Mouse (Mus musculus) embryonic fibroblast, embryonic 13.5 days (primary cell): ENCODE results near the gene Nav2. TPM values are rescaled to one million over a fixed set of nuclear protein-coding genes. Genes with fewer than 3 reads are reported as not detected.
A peak's percentile ranks its signal among the peaks of the same experiment; 100 is the strongest.

Source experiments
- H3K27ac ChIP-seq: 2 replicates; pipeline ENCODE4 v1.5.1; 2012; ENCODE audit warnings: low read length, control low read depth, inconsistent platforms; ENCODE audit not compliant: insufficient read depth
- H3K4me1 ChIP-seq: 2 replicates; pipeline ENCODE4 v1.6.1; 2011; ENCODE audit warnings: low read length; ENCODE audit not compliant: control insufficient read depth, insufficient read depth
- H3K4me3 ChIP-seq: 2 replicates; pipeline ENCODE4 v1.5.1; 2011; ENCODE audit warnings: mild to moderate bottlenecking, control low read depth, low read length; ENCODE audit not compliant: insufficient read depth
- CTCF ChIP-seq: IDR thresholded peaks from 2 replicates; pipeline ENCODE4 v1.5.1; 2011; ENCODE audit warnings: mild to moderate bottlenecking, control low read depth, low read length, moderate library complexity, borderline replicate concordance; ENCODE audit not compliant: insufficient read depth
- POLR2A ChIP-seq: IDR thresholded peaks from 2 replicates; pipeline ENCODE4 v1.6.1; 2011; ENCODE audit warnings: low read depth, mild to moderate bottlenecking, control low read depth, low read length, moderate library complexity
- polyA plus RNA-seq: library from polyadenylated mRNA; stranded (reverse); fragments of >200 nt; gene quantifications from 2 replicates; pipeline ENCODE4 v1.2.4, GENCODE M21; 2011; ENCODE audit warnings: low read depth; ENCODE audit not compliant: missing spikeins, insufficient read length

The Nav2 gene
- polyA plus RNA-seq, 1 experiment: 18.7 TPM

DNA sequence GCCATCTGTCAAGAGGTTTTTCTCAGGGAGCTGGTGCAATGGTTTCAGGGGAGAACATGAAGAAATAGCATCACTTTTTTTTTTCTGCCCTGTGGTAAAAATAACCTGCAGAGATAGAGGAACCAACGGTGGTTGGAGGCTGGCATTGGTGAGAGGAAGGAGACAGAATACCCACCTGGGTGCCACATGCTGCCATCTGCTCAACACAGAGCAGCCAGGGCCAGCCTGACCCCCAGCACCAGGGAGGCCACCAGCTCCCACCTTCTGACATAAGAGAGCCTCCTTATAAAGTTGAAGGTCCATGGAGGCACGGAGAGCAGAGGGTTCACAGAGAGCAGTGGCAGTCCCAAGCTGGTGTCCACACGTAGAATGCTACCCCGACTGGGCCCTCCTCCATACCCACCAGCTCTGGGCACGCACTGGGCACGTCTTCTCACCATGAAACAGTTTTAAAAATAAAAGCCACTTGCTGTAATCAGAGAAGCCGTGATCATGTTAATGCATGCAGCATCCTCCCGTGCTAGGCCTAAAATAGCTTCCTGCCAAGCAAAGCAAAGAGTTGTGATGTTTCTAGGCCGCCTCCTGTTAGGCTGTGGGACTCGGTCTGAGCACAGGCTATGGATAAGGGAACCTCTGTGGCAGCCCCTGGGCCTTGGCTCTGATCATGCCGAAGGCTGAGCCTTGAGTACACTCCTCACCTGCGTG is 359.3 kb downstream of the Nav2 start:
- Histone ChIP-seq H3K4me3 (no peak overlapping the region), H3K4me1 (peaks cover 4% of the 10 kb centered on the region; the same call in 1 of the 2 replicates), H3K27ac (no peak overlapping the region)
- TF ChIP-seq CTCF: no peak
- no peak for TF ChIP-seq POLR2A

- H3K4me3 ChIP-seq: no peak overlapping the region
- TF ChIP-seq CTCF: no peak
- peaks cover 7% of the 10 kb centered on the region for H3K4me1 ChIP-seq
- H3K27ac ChIP-seq: no peak overlapping the region
These were observed 359.9 kb downstream of the Nav2 start for GRCm38 (mm10) chr7:49268401-49268921.

GRCm38 (mm10) chr7:49270855-49271254 is 362.3 kb downstream of the Nav2 start:
- peaks cover 16% of the 10 kb centered on the region for H3K4me1 ChIP-seq
- no peak overlapping the region for H3K27ac ChIP-seq
- TF ChIP-seq POLR2A (no peak), CTCF (no peak)
- H3K4me3 ChIP-seq: no peak overlapping the region

DNA sequence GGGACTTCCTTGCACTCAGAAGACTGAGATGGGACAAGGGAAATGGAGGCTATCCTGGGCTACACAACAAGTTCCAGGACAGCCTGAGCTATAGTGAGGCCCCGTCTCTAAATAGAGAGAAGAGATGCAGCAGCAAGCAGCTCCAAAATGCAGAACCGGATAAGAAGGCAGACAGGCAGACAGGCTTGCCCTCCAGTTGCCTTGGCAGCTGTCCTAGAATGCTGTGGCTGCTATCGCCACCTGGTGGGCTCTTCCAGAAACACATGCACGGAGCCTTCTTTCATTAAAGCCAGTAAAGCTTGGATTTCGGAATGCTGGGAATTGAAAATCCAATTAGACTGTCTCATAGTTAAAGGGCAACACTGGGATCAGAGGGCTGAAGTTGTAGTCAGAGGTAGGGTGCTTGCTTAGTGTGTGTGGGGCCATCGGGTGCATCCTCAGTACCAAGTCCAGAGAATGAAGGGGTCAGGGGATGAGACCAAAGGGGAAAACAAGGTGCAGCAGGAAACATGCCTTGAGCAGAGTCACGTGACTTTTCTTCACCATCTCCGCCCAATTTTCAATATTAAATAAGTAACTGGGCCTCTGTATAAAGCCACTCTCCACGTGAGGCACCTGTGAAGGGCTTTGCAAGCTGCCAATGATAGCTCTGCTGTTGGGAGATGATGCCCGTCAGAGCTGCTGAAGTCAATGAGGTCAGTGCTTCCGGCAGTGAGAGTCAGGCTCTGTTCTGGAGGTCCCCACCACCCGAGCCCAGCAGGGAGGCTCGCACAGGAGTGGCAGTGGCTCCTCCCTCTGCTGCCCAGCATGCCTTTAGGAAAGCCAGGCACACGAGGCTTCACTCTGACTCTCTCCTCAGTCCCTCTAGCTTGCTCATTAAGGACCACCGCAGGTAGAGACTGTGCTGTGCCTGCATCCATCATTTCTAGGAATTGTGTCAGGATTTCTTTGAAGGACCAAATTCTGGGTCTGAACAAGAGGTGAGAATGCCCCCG is 364.2 kb downstream of the Nav2 start:
- TF ChIP-seq CTCF (peak; percentile 76; the same call in 1 of the 2 replicates), POLR2A (no peak)
- Histone ChIP-seq H3K4me3 (no peak overlapping the region), H3K4me1 (peaks cover 16% of the 10 kb centered on the region), H3K27ac (no peak overlapping the region)

- peaks cover 16% of the 10 kb centered on the region for H3K4me1 ChIP-seq
- no peak overlapping the region for H3K4me3 ChIP-seq
- no peak for TF ChIP-seq CTCF
- no peak for TF ChIP-seq POLR2A
These were observed 365.6 kb downstream of the Nav2 start for GRCm38 (mm10) chr7:49273907-49274656.

DNA sequence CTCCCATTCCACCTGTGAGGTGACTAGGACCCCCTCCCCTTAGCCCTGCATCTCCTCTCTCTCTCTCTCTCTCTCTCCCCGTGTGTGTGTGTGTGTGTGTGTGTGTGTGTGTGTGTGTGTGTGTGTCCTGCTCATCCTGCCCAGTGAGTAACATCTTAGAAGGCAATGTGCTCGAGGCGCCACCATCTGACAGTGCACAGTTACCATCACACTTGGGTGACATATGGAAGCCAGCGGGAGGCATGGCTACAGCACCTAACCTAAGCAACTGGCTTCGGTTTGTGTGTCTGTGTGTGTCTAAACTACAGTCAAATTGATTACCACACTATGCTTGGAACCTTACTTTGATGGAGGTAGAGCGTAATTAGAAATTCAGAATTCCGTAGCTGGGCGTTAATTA is 366.2 kb downstream of the Nav2 start:
- H3K4me3 ChIP-seq: no peak overlapping the region
- H3K4me1 ChIP-seq: peaks cover 16% of the 10 kb centered on the region
- H3K27ac ChIP-seq: no peak overlapping the region
- TF ChIP-seq POLR2A (no peak), CTCF (no peak)

More at GRCm38 (mm10) chr7:49273907-49274656, 365.6 kb downstream of the Nav2 start:
- H3K27ac ChIP-seq: no peak overlapping the region

DNA sequence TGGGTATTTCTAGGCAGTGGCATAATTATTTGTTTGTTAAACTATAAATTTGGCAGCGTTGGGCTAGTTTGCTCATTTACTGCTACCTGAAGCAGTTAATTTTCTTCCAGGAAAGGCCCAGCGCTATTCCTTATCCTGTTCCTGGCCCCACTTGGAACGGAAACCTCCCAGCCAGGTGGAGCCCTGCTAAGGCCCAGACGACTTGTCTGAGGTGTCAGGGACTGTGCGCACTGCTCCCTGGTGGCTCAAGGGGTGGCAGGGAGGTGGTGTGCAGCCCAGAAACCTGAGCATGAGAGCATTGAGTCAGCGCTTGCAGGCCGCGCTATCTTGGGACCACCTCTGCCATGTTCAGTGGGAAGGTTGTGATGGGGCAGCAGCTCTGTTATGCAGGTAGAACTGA is 367.6 kb downstream of the Nav2 start:
- TF ChIP-seq CTCF (no peak), POLR2A (no peak)
- no peak overlapping the region for H3K27ac ChIP-seq
- peaks cover 14% of the 10 kb centered on the region for H3K4me1 ChIP-seq
- H3K4me3 ChIP-seq: no peak overlapping the region

- Histone ChIP-seq H3K4me1 (peaks cover 13% of the 10 kb centered on the region), H3K27ac (no peak overlapping the region), H3K4me3 (no peak overlapping the region)
- no peak for TF ChIP-seq CTCF
- TF ChIP-seq POLR2A: no peak
These were observed 369.2 kb downstream of the Nav2 start for GRCm38 (mm10) chr7:49277685-49278084.

DNA sequence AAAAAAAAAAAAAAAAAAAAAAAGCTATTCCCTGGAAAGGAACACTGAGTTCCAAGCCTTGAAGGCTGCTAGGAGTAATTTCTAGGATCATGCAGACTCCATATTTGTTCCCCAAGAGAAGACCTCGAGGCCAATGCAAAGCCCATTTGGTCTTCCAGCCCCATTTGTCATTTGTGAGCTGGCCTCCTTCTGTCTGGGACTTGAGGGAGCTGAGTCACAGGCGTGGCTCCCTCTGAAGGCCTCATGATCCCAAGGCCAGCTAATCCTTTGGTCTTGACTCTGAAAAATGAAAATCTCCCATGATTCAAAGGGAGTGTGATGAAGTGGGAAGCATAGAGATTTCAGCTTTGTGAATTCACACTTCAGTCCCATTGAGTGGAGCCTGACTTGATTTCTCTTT is 370.0 kb downstream of the Nav2 start:
- peaks cover 8% of the 10 kb centered on the region for H3K4me1 ChIP-seq
- TF ChIP-seq POLR2A: no peak
- TF ChIP-seq CTCF: no peak
- H3K27ac ChIP-seq: no peak overlapping the region
- H3K4me3 ChIP-seq: no peak overlapping the region
